Mouse (Mus musculus) adrenal gland, adult (tissue): ENCODE measurements around the gene Kalrn.
"Not testable (repeated sequence)": the region's sequence is repeated elsewhere in the genome, so short reads cannot be mapped to it uniquely, and the experiment has no call there.

Experiments
- DNase-seq, 2 experiments: peaks; one replicate each; pipeline ENCODE4 v3.0.0; 2022 to 2023; ENCODE audit warnings: low spot score in 1 of 2; ENCODE audit not compliant: inconsistent age in 2 of 2

The Kalrn gene

GRCm38 (mm10) chr16:34320023-34320800, 253.1 kb downstream of the Kalrn start:
- DNase-seq = no peak

- no peak for DNase-seq
Measured at GRCm38 (mm10) chr16:34317110-34317509, 256.2 kb downstream of the Kalrn start.

- DNase-seq = no peak
Measured at GRCm38 (mm10) chr16:34316253-34316652, 257.1 kb downstream of the Kalrn start.

- no peak for DNase-seq
Measured at GRCm38 (mm10) chr16:34314071-34314470, 259.3 kb downstream of the Kalrn start.

GRCm38 (mm10) chr16:34311577-34311976, 261.8 kb downstream of the Kalrn start:
- no peak for DNase-seq

- DNase-seq = no peak
Measured at GRCm38 (mm10) chr16:34310363-34310762, 263.0 kb downstream of the Kalrn start.

GRCm38 (mm10) chr16:34308324-34308723, 265.0 kb downstream of the Kalrn start:
- no peak for DNase-seq

GRCm38 (mm10) chr16:34307458-34307857, 265.9 kb downstream of the Kalrn start:
- DNase-seq = no peak

- DNase-seq = no peak
Measured at GRCm38 (mm10) chr16:34305586-34305985, 267.7 kb downstream of the Kalrn start.

GRCm38 (mm10) chr16:34303818-34304217, 269.5 kb downstream of the Kalrn start:
- DNase-seq = not testable (repeated sequence)

GRCm38 (mm10) chr16:34302503-34302902, 270.8 kb downstream of the Kalrn start:
- no peak for DNase-seq

GRCm38 (mm10) chr16:34302063-34302462, 271.3 kb downstream of the Kalrn start:
- DNase-seq = no peak

- DNase-seq = no peak
Measured at GRCm38 (mm10) chr16:34299226-34299625, 274.1 kb downstream of the Kalrn start.

GRCm38 (mm10) chr16:34297911-34298682, 275.2 kb downstream of the Kalrn start:
- no peak for DNase-seq

- no peak for DNase-seq
Measured at GRCm38 (mm10) chr16:34294568-34294967, 278.8 kb downstream of the Kalrn start.

- DNase-seq = peak in 1 of 2 experiments; percentile 37
Measured at GRCm38 (mm10) chr16:34293675-34294074, 279.7 kb downstream of the Kalrn start.

- no peak for DNase-seq
Measured at GRCm38 (mm10) chr16:34289583-34289982, 283.7 kb downstream of the Kalrn start.

GRCm38 (mm10) chr16:34282026-34282425, 291.3 kb downstream of the Kalrn start:
- no peak for DNase-seq

GRCm38 (mm10) chr16:34279654-34280383, 293.5 kb downstream of the Kalrn start:
- no peak for DNase-seq

- DNase-seq = no peak
Measured at GRCm38 (mm10) chr16:34278249-34278790, 295.0 kb downstream of the Kalrn start.

GRCm38 (mm10) chr16:34274607-34275006, 298.7 kb downstream of the Kalrn start:
- no peak for DNase-seq
